Mouse (Mus musculus) E14TG2a.4 (cell line): ENCODE measurements at regions not wholly inside any gene's neighbourhood (a gene's known extent, or its start where the extent isn't known, plus 50 kb on each side); places are given as distances from the start of the nearest gene placed in this dataset.

Source experiments
- H3K27me3 ChIP-seq: 2 replicates; pipeline ENCODE4 v1.6.1; 2014; ENCODE audit warnings: low read length, control low read depth; ENCODE audit not compliant: insufficient read depth
- H3K36me3 ChIP-seq: 2 replicates; pipeline ENCODE4 v1.6.1; 2014; ENCODE audit warnings: low read length, control low read depth; ENCODE audit not compliant: insufficient read depth
- H3K4me1 ChIP-seq: replicated peaks from 2 replicates; pipeline ENCODE4 v1.6.1; 2014; ENCODE audit warnings: low read depth, low read length, control low read depth
- H3K4me3 ChIP-seq: replicated peaks from 2 replicates; pipeline ENCODE4 v1.5.1; 2014; ENCODE audit warnings: mild to moderate bottlenecking, low read length
- H3K9me3 ChIP-seq: 2 replicates; pipeline ENCODE4 v1.6.1; 2014; ENCODE audit warnings: low read length, control low read depth
- CTCF ChIP-seq: conservative IDR thresholded peaks from 2 replicates; pipeline ENCODE4 v1.5.1; 2014; ENCODE audit warnings: low read length
- NANOG ChIP-seq: IDR thresholded peaks from 2 replicates; pipeline ENCODE4 v1.6.1; 2014; ENCODE audit warnings: borderline replicate concordance, low read length, mixed read lengths
- POU5F1 ChIP-seq: IDR thresholded peaks from 2 replicates; pipeline ENCODE4 v1.6.1; 2014; ENCODE audit warnings: low read length, borderline replicate concordance

DNA sequence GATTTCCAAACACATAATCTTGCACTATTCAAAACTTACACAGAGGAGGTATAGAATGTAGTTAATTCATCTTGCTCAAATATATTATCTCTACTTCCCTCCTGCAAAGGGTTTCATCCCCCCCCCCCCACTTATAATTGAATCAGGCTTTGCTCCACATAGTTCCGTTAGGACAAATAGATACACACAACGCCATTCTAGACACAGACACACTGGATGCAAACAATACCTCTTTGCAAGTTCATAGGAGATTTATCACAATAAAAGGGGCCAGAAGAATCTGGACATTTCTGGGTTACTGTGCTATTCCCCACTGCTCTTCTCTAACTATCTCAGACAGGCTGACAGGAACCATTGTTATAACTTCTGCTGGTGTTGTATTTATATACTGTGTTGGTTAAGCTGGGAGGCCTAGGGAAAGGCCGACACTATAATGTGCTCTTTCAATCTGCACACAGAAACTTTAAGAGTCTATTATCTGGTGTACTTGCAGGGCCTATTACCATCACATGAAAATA lies 410.6 kb upstream of the Tenm3 start:
- Histone ChIP-seq H3K4me3 (no peak overlapping the region), H3K9me3 (no peaks in the 10 kb centered on the region), H3K36me3 (no peaks in the 10 kb centered on the region), H3K27me3 (no peaks in the 10 kb centered on the region), H3K4me1 (no peaks in the 10 kb centered on the region)
- TF ChIP-seq POU5F1 = no peak

DNA sequence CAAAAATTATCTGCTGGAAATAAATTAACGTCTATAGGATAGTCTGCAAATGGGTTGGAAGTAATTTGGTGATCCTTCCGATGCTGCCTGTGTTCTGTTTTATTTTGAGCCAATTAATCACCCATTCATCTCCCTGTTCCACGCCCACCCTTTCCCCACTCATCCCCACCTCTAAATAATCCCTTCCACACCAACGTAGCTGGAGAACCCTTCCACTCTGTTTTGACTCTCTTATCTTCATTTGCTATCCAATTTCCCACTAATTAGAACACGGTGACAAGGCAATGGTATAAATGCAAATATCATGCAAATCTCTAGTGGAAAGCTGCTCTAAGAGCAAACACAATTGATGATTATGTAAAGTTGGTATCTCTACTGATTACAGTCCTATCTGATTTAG lies 399.3 kb upstream of the Tenm3 start:
- Histone ChIP-seq H3K27me3 (no peaks in the 10 kb centered on the region), H3K4me1 (no peaks in the 10 kb centered on the region), H3K36me3 (no peaks in the 10 kb centered on the region), H3K9me3 (no peaks in the 10 kb centered on the region), H3K4me3 (no peak overlapping the region)
- TF ChIP-seq NANOG (no peak), CTCF (no peak), POU5F1 (no peak)

DNA sequence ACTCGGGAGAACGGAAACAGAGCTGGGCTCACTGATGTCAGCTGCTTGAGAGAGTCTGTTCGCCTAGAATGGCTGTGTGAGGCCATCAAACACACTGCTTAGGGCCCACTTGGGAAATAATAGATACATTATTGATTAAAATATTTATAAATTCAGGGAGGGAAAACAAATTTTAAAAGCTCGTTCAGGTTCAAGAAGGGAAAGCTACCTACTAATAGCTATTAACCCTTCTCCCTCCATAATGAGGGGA lies 393.0 kb upstream of the Tenm3 start:
- H3K27me3 ChIP-seq = no peaks in the 10 kb centered on the region
- H3K4me1 ChIP-seq = no peaks in the 10 kb centered on the region
- H3K4me3 ChIP-seq = no peak overlapping the region
- TF ChIP-seq POU5F1 (no peak), CTCF (no peak), NANOG (no peak)
- H3K9me3 ChIP-seq = no peaks in the 10 kb centered on the region
- H3K36me3 ChIP-seq = no peaks in the 10 kb centered on the region

DNA sequence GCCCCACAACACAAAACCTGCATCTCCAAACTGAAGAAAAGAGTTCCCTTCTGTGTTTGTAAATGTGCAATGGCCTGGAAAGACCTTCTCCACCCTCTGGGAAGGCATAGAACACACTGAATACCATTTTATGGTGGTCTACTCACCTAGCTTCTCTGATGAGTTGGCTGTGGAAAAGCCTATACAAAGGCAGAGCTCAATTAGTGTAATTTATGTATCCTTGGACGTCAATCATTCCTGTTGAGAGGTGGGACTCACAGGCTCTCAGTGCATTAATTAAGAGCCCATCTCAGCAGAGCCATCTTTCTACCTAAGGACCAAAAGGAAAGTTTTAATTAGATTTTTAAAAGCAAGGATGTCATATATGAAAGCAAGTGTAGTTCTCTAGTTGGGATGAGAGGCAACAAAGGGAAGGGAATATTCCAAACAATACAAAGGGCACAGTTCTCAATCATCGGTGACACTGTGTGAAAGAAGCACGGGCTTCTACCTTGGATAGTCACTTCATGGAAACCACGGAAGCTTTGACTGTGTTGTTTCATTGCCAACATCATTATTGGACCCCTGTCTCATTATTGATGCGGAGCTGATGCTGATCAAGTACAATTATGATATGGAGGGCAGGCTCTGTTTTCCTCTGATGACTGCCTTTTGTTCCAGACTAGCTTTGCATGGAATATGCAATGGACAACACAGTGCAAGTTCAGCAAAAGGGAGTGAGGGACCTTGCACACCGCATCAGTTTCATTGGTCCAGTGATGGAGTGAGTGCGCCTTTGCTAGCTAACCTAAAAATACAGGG lies 392.5 kb upstream of the Tenm3 start:
- H3K4me1 ChIP-seq = no peaks in the 10 kb centered on the region
- no peak overlapping the region for H3K4me3 ChIP-seq
- no peak for TF ChIP-seq NANOG
- no peak for TF ChIP-seq CTCF
- TF ChIP-seq POU5F1 = no peak
- H3K27me3 ChIP-seq = no peaks in the 10 kb centered on the region
- H3K36me3 ChIP-seq = no peaks in the 10 kb centered on the region
- H3K9me3 ChIP-seq = no peaks in the 10 kb centered on the region

DNA sequence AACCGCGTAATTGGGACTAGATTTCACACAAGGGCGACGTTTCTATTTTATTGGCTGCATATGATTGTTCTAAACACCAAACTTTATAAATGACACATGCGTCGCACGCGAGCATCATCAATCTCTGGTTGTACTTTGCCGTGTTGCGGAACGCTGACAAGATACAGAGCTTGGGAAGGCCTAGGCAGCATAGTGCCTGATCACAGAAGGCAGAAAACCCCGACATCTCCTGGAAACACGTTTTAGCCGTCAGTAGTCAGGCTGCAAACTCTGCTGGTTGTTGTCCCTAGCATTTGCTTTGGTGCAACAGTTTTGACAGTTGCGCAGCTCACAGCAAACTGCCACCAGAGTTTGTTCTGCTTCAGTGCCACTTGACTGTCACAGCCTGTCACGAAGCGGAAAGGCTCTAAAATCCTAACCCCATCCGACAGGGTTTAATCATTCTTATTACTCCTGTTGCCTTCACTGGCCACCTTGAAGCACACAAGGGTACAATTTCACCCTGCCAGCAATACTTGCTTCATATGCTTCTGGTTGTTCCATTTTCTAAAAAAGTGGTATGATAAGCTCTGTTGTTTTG lies 380.2 kb upstream of the Tenm3 start:
- H3K9me3 ChIP-seq = no peaks in the 10 kb centered on the region
- no peaks in the 10 kb centered on the region for H3K36me3 ChIP-seq
- no peaks in the 10 kb centered on the region for H3K4me1 ChIP-seq
- TF ChIP-seq CTCF (no peak), POU5F1 (no peak), NANOG (no peak)
- H3K4me3 ChIP-seq = no peak overlapping the region
- H3K27me3 ChIP-seq = no peaks in the 10 kb centered on the region

DNA sequence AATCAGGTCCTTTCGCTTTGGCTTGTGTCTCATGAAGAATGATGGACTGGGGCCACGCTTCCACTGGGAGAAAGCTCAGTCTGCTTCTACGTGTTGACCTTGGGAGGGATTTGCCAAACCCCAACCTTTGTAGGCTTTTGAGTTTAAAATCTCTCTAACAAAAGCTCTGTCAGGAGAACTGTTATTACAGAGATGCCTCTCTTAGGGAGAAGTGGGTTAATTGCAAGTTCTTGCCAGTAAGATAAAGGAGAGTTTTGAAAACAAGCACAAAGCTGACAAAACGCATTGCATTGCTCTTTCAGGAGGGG lies 351.5 kb upstream of the Tenm3 start:
- Histone ChIP-seq H3K27me3 (no peaks in the 10 kb centered on the region), H3K9me3 (no peaks in the 10 kb centered on the region), H3K4me1 (peaks cover 16% of the 10 kb centered on the region), H3K36me3 (no peaks in the 10 kb centered on the region), H3K4me3 (no peak overlapping the region; the same call in 1 of the 2 replicates)
- TF ChIP-seq POU5F1 (no peak), CTCF (no peak), NANOG (no peak)

DNA sequence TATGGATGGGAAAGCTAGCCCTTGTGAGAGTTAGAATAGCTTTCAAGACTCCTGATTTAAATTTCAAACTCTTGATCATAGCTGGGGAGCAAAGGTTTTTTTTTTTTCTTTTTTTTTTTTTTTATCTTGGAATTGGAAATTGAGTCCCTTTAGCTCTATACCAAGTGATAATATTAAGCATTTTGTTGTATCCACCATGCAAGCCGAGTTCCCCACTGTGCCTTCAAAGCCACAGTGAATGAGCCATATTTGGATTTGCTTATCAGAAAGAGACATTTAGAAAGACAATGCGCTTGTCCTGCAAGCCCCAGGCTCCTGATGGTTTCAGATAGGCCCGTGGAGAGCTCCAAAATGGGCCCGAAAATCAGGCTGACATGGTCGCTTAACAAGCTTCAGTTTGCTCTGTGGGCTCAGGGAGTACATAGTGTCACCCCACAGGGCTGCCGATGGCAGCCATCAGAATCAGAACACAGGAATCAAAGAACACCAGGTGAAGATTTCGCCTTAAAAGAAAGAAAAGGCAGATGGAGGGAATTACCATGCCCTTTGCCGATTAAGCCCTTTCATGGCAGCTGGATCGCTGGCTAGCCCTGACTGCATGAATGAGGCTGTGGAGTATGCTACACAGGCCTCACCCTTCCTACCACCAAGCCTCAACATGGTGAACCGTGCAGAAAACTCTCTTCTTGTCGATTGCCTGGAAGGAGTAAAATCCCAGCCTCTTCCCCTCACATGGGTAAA lies 351.0 kb upstream of the Tenm3 start:
- H3K36me3 ChIP-seq = no peaks in the 10 kb centered on the region
- peaks cover 16% of the 10 kb centered on the region for H3K4me1 ChIP-seq
- TF ChIP-seq POU5F1 (no peak), NANOG (peak; percentile 98)
- H3K9me3 ChIP-seq = no peaks in the 10 kb centered on the region
- no peaks in the 10 kb centered on the region for H3K27me3 ChIP-seq
- H3K4me3 ChIP-seq = no peak overlapping the region; the same call in 1 of the 2 replicates

DNA sequence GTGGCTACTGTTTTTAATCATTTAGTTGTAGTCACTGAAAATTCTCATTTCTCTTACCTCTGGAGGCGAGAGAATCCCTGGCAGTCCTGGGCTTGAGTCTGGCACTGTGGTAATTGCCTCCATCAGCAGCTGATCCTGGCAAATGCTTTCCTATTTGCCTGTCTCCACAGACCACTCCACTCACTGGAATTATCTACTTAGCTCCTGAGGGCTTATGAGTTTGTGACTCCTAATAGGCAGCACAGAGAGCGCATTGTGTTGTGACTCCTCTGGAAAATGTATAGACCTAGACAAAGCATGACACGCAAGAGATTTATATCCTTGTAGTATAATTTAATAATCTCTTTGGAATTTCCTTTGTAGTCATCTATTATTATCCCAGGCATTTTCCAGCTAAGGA lies 343.1 kb upstream of the Tenm3 start:
- no peaks in the 10 kb centered on the region for H3K4me1 ChIP-seq
- H3K27me3 ChIP-seq = no peaks in the 10 kb centered on the region
- no peak overlapping the region for H3K4me3 ChIP-seq
- no peak for TF ChIP-seq CTCF
- no peak for TF ChIP-seq POU5F1
- TF ChIP-seq NANOG = no peak
- peaks cover 38% of the 10 kb centered on the region for H3K9me3 ChIP-seq
- no peaks in the 10 kb centered on the region for H3K36me3 ChIP-seq

DNA sequence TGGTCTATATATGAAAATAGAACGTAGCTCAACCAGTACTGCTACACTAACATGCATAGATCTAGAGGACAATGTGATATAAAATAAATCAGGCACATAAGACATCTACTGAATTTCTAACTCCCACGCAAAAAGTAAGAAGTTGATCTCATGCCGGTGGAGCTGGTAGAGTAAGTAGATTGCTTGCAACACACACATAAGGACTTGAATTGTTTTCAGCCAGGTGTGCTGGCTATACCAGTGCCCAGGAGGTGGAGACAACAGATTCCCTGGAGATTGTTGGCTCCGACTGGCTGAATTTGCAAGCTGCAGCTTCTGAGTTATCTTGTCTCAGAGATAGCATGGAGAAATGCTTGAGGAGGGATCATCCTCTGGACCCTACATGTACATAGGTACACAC lies 331.6 kb upstream of the Tenm3 start:
- Histone ChIP-seq H3K4me1 (no peaks in the 10 kb centered on the region), H3K9me3 (no peaks in the 10 kb centered on the region), H3K36me3 (no peaks in the 10 kb centered on the region), H3K27me3 (no peaks in the 10 kb centered on the region), H3K4me3 (no peak overlapping the region)
- TF ChIP-seq NANOG (no peak), CTCF (no peak), POU5F1 (no peak)
